Mouse (Mus musculus) megakaryocyte progenitor cell, adult 5-6 weeks (primary cell): ENCODE results near the gene Fam84b. TPM values are rescaled to one million over a fixed set of nuclear protein-coding genes. Genes with fewer than 3 reads are reported as not detected.

Experiments used
- total RNA-seq, 2 experiments: library from RNA; stranded (forward) in 1 of 2; stranded (reverse) in 1 of 2; fragments of 157-497, 149-512 nt in 1 of 2; fragments of 200-1000 nt in 1 of 2; gene quantifications; 2 replicates each; pipeline versions ENCODE4 v1.2.3 to v1.2.4; 2015 to 2017

The Fam84b gene
- total RNA-seq, 2 experiments from 2014 or later: 7.3 to 7.5 TPM

Other genes starting within 250 kb of the Fam84b start
- gene A1bg, start 69.2 kb upstream of the Fam84b start, total RNA-seq (2015): not detected in 2 replicates
- not detected in 2 replicates for gene A1bg, start 69.2 kb upstream of the Fam84b start, total RNA-seq (2017)